Mouse (Mus musculus) kidney, postnatal 36 days (tissue): ENCODE measurements around the gene Dclk1.
A peak's percentile ranks its signal among the peaks of the same experiment; 100 is the strongest.

Experiments used
- DNase-seq, 2 experiments: peaks; one replicate each; pipeline ENCODE4 v3.0.0; 2021 to 2022; ENCODE audit warnings: mixed read lengths in 2 of 2

Gene Dclk1

GRCm38 (mm10) chr3:55461685-55462655, 219.8 kb downstream of the Dclk1 start:
- DNase-seq = peak in 1 of 2 experiments; percentile 5

- DNase-seq = no peak
Observed at GRCm38 (mm10) chr3:55462904-55463668, 220.9 kb downstream of the Dclk1 start.

- DNase-seq = no peak
Observed at GRCm38 (mm10) chr3:55464226-55464625, 222.1 kb downstream of the Dclk1 start.

GRCm38 (mm10) chr3:55465785-55466184, 223.6 kb downstream of the Dclk1 start:
- DNase-seq = no peak

- DNase-seq = peak in 1 of 2 experiments; percentile 28
Observed at GRCm38 (mm10) chr3:55466348-55466747, 224.2 kb downstream of the Dclk1 start.

- DNase-seq = no peak
Observed at GRCm38 (mm10) chr3:55472110-55472509, 229.9 kb downstream of the Dclk1 start, which contains the start of gene Gm21954. Gene Gm21954, minus strand, starts transcription at chr3:55472210.

- no peak for DNase-seq
Observed at GRCm38 (mm10) chr3:55473146-55473545, 231.0 kb downstream of the Dclk1 start.

- DNase-seq = no peak
Observed at GRCm38 (mm10) chr3:55476694-55477093, 234.5 kb downstream of the Dclk1 start.

- DNase-seq = no peak
Observed at GRCm38 (mm10) chr3:55479306-55479705, 237.1 kb downstream of the Dclk1 start.

- DNase-seq = no peak
Observed at GRCm38 (mm10) chr3:55481140-55481539, 239.0 kb downstream of the Dclk1 start.

- DNase-seq = no peak
Observed at GRCm38 (mm10) chr3:55483328-55483727, 241.2 kb downstream of the Dclk1 start.

GRCm38 (mm10) chr3:55489231-55489990, 247.2 kb downstream of the Dclk1 start:
- no peak for DNase-seq

GRCm38 (mm10) chr3:55492021-55492420, 249.9 kb downstream of the Dclk1 start:
- DNase-seq = no peak

GRCm38 (mm10) chr3:55494348-55494747, 252.2 kb downstream of the Dclk1 start:
- peak in 1 of 2 experiments; percentile 37 for DNase-seq

- no peak for DNase-seq
Observed at GRCm38 (mm10) chr3:55495231-55495630, 253.1 kb downstream of the Dclk1 start.

GRCm38 (mm10) chr3:55495866-55496265, 253.7 kb downstream of the Dclk1 start:
- no peak for DNase-seq

GRCm38 (mm10) chr3:55496462-55496941, 254.3 kb downstream of the Dclk1 start:
- no peak for DNase-seq

- peak in 1 of 2 experiments; percentile 7 for DNase-seq
Observed at GRCm38 (mm10) chr3:55499298-55499697, 257.1 kb downstream of the Dclk1 start.

- DNase-seq = no peak
Observed at GRCm38 (mm10) chr3:55510198-55510597, 268.0 kb downstream of the Dclk1 start.

- peak in 1 of 2 experiments; percentile 14 for DNase-seq
Observed at GRCm38 (mm10) chr3:55511658-55512057, 269.5 kb downstream of the Dclk1 start.

- DNase-seq = no peak
Observed at GRCm38 (mm10) chr3:55515966-55516365, 273.8 kb downstream of the Dclk1 start.

GRCm38 (mm10) chr3:55517454-55518014, 275.4 kb downstream of the Dclk1 start:
- DNase-seq = peak in 1 of 2 experiments; percentile 12
